Mouse (Mus musculus) heart, adult 8-10 months (tissue): Measurements from ENCODE around the gene A730061H03Rik. TPM values are rescaled to one million over a fixed set of nuclear protein-coding genes. Genes with fewer than 3 reads are reported as not detected.

Experiments
- DNase-seq: peaks from one replicate; pipeline ENCODE4 v3.0.0; 2022; ENCODE audit warnings: low spot score
- total RNA-seq, 4 experiments: library from RNA; stranded (reverse); gene quantifications; 2 replicates each; pipeline ENCODE4 v1.2.4; 2022

Gene A730061H03Rik
- total RNA-seq, 4 experiments from 2014 or later: not detected

DNA sequence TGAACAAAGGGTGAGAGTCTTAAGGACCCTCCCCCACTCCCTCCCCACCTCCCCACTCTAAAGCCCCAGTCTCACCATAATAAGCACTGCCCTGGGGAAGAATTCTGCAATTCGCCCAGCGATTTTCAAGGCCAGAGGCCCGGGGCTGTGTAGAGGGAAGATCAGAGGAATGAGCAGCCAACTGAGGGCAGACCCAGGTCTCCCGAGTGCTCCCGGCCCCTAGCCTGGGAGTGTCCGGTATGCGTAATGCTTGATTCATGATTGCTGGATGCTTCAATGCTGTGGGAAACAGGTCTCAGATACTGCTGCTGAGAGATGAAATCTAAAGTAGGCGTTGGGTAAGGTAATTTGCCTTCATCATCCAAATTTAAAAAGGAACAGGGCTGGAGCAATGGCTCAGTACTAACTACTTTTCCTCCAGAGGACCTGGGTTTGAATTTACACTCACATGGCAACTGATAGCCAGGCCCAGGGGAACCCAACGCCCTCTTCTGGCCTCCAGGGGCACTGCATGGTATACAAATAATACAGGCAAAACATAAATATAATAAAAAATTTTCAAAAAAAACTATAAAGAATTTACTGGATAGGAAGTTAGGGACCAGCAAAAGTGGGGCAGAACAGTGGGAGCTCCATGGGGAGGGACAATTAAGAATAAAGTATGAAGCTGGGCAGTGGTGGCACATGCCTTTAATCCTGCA lies 21.9 kb upstream of the A730061H03Rik start:
- no peak for DNase-seq

DNA sequence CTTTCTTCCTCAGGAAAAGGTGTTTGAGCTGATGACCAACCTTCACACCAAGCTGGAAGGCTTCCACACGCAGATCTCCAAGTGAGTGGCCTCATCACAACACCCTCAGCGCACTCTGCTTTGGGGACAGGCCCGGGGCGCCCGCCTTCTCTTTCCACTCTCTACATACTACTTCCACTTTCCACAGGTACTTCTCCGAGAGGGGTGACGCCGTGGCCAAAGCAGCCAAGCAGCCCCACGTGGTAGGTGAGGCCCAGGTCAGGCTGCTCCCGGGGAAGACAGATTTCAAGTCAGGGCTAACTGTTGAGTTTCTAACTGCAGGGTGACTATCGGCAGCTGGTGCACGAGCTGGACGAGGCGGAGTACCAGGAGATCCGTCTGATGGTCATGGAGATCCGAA lies 20.5 kb upstream of the A730061H03Rik start:
- DNase-seq: no peak

DNA sequence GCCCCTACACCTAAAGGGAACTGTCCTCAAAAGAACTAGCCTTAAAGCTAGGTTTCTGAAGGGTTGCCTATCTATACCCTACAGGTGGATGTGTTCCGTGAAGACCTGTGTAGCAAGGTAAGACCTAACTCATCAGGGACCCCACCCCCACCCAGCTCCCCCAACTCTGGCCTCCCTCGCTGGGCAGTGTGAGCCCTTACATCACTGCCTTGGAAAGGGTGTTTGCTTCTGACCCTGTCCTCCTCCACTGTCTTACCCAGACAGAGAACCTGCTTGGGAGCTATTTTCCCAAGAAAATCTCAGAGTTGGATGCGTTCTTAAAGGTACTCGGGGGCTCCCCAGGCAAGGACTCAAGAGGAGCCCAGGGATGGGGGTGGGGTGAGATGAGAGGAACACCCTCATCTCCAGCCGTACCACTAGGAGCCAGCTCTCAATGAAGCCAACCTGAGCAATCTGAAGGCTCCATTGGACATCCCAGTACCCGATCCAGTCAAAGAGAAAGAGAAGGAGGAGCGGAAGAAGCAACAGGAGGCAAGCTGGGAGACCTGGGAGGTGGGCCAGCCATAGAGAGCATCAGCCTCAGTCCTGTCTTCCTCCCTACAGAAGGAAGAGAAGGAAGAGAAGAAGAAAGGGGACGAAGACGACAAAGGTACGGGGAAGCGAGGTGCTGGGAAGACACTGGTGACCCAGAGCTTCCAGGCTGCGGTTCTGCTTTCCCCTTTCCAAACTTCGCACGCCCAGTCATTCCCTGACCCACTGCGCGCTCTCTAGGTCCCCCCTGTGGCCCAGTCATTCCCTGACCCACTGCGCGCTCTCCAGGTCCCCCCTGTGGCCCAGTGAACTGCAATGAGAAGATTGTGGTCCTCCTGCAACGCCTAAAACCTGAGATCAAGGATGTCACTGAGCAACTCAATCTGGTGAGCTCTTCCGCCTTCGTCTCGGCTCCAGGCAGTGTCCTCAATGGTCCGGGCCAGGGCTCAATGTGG lies 19.6 kb upstream of the A730061H03Rik start:
- DNase-seq: no peak

DNA sequence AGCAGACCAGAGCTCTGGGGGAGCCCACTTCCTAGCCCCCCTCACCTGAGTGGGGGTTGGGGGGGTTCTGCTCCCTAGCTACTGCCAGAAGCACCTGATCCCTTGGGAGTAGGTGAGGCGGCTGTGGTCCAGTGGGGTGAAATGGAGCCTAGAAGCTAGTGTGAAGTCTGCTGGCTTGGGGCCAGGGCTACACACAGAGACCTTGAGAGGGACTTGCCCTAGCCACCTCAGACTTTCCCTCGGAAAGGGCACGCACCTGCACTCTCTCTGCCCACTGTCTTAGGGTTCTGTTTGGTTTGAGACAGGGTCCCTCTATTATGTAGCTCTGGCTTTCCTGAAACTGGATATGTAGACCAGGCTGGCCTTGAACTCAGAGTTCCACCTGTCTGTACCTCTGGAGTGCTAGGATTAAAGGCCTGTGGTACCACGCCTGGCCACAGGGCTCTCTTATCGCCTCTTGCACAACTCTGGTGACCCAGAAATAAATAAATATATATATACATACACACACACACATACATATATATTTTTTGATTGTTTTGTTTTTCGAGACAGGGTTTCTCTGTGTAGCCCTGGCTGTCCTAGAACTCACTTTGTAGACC lies 18.6 kb upstream of the A730061H03Rik start:
- peak; percentile 45 for DNase-seq

DNA sequence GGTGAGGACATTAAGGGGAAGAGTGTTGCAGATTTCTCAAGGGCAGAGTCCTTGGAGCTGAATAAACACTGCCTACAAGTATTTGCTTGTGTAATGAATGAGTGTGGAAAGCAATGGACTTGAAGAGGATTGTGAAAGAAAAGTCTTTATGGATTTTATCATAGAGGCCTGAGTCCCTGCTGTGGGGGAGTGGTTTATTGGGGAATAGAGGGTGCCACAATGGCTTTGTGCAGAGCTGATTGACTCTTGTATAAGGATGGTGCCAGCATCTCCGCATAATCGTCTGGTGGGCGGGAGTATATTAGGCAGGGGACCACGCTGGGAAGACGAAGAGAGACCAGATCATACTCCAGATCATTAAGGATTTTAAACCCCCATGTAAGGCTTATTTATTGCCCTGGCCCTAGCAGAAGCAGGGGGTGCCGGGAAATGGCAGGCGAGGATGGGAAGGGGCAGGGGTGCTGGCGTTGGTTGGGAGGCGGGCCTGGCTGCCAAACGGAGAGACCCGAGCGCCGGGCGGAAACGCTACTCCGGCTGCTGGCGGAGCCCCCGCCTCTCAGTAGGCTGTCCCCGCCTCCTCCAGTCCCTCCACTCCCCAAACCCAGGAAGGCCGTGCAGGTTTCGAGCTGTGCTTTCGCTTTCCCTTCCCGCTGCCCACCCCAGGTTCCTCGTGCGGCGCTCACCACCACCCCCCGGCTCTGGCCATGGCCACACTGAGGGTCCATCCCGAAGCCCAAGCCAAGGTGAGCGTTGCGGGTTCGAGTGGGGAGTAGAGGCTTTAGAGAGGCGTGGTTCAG lies 17.9 kb upstream of the A730061H03Rik start, which contains the start of gene Psme1:
Gene Psme1 (plus strand): TSS at position 253 of the 797 bp plus-strand sequence.
- DNase-seq: peak; percentile 81

DNA sequence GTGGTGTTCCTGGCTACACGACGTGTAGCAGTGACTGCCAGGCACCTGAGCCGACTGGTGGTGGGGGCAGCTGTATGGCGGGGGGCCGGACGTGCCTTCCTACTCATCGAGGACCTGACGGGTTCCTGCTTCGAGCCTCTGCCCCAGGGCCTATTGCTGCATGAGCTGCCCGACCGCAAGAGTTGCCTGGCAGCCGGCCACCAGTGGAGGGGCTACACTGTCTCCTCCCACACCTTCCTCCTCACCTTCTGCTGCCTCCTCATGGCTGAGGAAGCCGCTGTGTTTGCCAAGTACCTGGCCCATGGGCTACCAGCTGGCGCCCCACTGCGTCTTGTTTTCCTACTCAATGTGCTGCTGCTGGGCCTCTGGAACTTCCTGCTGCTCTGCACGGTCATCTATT lies 16.2 kb upstream of the A730061H03Rik start:
- DNase-seq: no peak

DNA sequence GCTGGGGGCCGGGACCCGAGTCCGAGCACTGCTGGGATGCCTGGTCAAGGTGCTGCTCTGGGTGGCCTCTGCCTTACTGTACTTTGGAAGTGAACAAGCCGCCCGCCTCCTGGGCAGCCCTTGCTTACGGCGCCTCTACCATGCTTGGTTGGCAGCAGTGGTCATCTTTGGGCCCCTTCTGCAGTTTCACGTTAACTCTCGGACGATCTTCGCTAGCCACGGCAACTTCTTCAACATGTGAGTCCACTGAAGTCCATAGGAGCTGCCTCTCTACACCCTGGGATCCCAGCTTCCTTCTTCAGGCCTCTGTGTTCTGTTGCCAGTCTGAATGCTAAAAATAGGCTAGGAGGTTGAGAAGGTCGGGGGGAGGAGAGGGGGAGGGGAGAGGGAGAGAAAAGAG lies 15.5 kb upstream of the A730061H03Rik start:
- DNase-seq: no peak

DNA sequence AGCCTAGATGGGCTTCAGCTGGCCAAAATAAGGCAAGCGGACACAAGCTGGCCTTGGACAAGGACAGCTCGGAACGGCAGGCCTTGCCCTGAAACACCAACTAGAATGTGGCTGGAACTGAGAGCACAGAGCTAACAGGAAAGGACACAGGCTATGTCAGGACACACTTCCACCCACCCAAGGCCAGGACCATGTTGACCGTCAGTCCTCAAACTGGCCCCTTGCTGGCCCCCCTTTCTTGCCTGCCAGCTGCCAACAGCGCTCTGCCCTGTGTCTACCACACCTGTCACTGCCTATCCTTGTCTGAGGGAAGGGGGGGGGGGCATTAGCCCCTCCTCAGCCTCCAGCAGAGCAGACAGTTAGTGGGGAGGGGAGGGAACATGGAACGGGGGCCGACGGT lies 15.1 kb upstream of the A730061H03Rik start, which contains the start of gene Fitm1:
Gene Fitm1 (plus strand): TSS at position 316 of the 400 bp plus-strand sequence.
- no peak for DNase-seq

DNA sequence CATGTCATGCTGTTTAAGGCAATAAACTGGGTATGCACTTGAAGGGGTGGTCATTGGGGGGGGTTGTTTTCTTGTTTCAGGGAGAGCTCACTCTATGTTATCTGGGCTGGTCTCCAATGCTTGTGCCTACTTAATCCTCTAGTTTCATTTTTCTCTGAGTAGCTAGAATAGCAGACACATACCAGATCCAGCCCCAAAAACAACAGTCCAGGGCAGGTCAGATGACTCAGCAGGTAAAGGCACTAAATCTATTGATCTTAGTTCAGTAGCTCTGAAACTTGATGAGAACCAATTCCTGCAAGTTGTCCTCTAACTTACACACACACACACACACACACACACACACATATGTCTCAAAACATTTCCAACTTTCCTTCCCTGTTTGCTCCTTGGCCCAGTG lies 11.6 kb upstream of the A730061H03Rik start:
- no peak for DNase-seq

DNA sequence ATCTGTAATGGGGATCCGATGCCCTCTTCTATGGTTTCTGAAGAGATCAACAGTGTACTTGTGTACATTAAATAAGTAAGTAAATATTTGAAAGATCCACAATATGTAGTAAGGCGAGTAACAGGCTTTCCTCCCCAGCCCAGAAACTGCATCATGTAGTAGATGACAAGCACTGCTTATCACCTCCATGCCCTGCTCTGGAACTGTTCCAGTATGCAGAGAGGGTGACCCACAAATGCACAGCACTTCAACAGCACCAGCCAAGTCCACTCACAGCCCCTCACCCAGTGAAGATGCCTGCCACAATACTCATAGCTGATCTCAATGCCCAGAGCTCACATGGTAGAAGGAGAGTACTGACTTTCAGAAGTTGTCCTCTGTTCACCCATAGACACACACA lies 10.4 kb upstream of the A730061H03Rik start:
- no peak for DNase-seq

DNA sequence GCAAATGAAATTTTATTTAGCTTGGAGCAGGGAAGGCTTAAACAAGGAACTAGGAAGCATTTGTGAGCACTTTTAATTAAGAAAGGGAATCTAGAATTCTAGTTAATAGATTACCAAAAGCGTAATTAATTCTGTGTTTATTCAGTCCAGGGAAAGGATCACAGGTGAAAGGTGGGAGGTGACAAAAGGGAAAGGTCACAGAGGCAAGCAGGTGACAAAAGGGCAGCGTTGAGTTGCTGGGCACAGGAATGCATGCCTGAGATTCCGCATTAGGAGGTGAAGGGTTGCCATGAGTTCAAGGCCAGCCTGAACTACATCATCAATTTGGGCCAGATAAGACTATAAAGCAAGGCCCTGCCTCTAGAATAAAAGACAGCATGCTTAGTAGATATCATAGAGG lies 7.3 kb upstream of the A730061H03Rik start:
- no peak for DNase-seq

DNA sequence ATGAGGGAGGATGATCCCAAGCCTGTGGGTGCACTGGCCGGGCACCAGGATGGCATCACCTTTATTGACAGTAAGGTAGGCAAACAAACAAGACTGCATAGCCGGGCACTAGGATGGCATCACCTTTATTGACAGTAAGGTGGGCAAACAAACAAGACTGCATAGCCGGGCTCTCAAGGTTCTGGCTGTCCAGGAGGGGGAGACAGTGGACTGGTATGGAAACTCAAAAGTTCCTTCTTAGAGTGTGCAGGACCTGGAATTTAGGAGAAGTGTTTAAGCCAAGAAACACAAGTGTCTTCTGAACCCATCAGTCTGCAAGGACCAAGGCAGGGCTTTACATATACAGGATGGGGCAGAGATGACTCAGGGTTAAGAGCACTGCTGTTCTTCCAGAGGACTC lies 5.5 kb upstream of the A730061H03Rik start:
- no peak for DNase-seq

DNA sequence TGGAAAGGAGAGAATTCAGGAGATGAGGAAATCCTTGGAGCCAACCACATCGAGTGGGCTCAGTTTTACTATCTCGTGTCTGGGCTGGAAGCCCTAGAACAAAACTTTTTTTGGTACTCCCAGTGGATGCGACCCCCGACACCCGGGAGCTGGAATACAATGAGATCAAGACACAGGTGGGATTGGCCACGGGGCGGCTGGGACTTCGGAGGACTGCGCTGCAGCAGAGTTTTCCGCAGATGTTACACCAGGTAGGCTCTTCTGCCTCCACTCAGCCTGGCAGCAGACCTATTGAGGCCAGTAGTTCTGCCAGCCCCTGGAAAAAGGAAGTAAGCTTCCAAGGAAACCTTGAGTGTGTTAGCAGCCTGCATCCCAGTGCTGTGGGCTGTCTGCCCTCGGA lies 3.0 kb upstream of the A730061H03Rik start:
- DNase-seq: no peak

DNA sequence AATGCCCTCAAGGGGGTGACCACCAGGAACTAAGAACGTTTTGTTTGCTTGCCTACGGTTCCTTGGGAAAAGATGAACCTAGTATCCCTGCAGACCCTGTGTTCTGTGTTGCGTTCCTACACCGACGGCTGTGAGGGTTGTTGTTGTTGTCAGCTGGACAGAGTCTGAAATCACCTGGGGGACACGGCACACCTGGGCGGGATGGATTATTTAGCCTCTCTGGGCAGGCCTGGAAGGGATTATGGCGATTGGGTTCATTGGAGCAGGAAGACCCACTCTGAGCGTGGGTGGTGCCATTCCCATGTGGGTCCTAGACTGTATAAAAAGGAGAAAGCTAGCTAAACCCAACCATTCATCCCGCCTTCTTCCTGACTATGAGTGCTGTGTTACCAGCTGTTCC lies 1.7 kb upstream of the A730061H03Rik start:
- no peak for DNase-seq

DNA sequence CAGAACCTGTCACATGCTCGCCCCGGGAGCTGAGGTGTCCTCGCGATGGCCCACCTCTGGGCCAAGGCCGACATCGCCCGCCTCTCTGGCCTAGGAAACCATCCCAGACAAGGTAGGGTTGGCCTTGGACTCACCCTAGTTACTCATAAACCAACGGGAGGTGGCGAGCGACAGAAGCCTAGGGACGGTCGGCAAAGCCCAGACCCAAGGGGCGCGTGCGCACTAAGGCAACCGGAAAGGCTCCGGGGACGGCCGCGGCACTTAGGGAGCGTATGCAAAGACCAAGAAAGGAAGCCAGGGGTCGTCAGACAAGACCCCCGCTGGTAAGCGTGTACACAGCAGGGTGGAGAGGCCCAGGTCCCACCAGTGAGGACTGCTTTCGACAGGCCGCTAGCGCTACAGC lies 406 bp downstream of the A730061H03Rik start, which contains the start of gene Dcaf11:
Gene Dcaf11 (plus strand): TSS at position 208 of the 403 bp plus-strand sequence.
- peak; percentile 90 for DNase-seq

DNA sequence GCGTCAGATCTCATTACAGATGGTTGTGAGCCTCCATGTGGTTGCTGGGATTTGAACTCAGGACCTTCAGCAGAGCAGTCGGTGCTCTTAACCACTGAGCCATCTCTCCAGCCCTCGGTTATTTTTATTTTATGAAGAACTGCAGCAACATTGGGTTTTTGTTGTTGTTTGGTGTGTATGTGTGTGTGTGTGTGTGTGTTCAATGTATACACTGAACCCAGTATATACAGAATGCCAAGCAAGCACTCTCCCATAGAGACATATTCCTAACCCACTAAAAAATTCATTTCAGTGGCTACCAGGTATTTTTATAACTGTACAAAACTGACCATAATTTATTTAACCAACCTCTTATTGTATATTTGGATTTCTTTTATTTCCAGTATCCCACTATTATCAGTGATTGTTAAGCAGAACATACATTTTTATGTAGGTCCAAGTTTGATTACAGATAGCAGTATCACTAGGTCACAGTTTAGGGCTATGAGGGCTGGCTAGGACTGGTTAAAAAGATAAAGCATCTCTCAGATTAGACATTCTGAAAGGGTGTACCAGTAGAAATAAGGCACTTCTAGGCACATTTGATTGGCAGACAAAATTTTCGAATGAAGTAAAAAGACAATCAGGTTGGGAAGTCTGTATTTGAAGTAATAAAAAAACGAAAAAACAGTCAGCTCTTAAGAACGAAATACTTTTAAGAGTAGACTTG lies 1.3 kb downstream of the A730061H03Rik start:
- no peak for DNase-seq

DNA sequence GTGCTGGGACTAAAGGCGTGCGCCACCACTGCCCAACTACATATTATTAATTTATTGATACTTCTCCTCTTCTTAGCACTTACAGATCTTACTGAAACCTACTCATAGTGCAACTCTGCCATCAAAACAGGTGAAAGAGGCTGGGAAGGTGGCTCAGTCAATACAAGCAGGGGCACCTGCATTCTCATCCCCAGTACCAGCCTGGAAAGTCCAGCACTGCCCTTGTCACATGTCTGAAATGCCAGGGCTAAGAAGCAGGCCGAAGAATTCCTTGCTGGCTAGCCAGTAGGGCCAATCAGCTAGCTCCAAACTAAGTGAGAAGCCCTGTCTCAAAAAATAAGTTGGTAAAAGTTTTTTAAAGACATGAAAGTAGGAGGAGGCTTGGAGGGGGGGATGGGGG lies 2.6 kb downstream of the A730061H03Rik start:
- DNase-seq: no peak

DNA sequence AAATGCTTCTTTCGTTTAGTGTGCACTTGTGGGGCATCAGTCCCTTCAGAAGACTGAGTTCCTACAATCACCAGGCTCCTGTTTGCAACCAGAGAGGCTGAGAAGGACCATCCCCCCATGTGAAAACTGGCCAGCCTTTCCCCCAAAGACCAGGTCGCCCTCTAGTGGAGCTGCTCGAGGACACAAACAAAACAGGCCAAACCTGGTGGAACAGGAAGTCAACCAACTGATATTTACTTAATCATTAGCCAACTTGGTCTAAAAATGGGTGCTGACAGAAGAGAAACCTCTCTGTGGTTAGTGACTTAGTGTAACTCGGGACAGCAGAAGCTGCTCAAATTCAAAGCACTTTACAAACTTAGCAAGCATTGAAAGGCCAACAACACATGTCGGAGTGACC lies 3.2 kb downstream of the A730061H03Rik start:
- DNase-seq: peak; percentile 80

DNA sequence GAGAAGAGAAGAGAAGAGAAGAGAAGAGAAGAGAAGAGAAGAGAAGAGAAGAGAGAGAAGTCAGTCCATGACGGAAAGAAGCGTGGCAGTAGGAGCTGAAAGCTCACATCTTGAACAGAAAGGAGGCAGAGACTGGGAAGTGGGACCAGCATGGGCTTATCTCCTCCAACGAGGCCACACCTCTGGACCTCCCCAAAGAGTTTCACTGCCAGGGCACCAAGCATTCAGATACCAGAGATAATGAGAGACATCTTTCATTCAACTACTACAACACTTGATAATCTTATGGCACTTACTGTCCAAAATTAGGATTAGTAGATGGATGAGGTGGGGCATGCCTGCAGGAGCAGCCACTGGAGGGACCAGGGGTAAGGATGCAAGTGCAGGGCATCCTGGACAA lies 4.4 kb downstream of the A730061H03Rik start:
- no peak for DNase-seq

DNA sequence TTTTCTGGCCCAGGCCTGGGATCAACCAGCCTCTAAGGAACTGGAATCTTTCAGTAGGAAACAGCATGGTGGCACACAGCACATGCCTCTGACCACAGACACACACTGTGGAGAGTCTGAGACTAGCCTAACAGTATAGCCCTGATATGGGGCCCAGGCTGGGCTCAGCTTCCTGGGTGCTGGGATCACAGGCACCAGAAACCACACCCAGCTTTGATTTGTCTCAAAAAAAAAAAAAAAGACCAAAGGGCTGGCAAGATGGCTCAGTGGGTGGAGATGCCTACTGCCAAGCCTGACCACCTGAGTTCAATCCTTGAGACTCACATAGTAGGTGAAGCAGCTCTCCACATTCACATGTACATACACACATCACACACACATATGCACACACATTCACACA lies 5.6 kb downstream of the A730061H03Rik start:
- no peak for DNase-seq

DNA sequence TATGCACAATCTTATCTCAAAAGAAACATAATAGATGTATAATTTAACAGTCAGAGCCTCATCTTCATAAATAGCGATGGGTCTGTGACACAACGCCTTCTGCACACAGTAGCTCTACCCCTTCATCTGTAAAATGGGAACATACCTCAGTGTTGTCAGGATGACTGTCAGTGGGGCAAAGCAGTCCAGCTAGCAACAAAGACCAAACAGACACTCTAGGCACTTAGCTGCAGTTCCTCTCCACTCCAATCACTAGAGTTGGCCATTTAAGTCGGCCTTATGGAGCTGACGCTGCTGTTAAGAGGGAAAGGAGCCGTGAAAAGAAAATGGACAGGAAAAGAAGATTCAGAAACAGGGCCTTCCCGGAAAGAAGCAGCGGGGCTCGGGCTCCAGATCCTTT lies 8.4 kb downstream of the A730061H03Rik start:
- no peak for DNase-seq
